Mouse (Mus musculus) midbrain, embryonic 10.5 days (tissue): ENCODE measurements at regions not wholly inside any gene's neighbourhood (a gene's known extent, or its start where the extent isn't known, plus 50 kb on each side); places are given as distances from the start of the nearest gene placed in this dataset.
A peak's percentile ranks its signal among the peaks of the same experiment; 100 is the strongest.

Experiments
- DNase-seq: peaks from one replicate; pipeline ENCODE4 v3.0.0-alpha.2; 2017; ENCODE audit warnings: low spot score
- H3K27ac ChIP-seq: fragments of 300-500 bp; sonication (generic); replicated peaks from 2 replicates; pipeline ENCODE4 v1.5.1; 2016; ENCODE audit warnings: mild to moderate bottlenecking
- H3K27me3 ChIP-seq: fragments of 300-500 bp; sonication (generic); 2 replicates; pipeline ENCODE4 v1.6.1; 2016; ENCODE audit warnings: low read depth, mild to moderate bottlenecking; ENCODE audit not compliant: poor library complexity, severe bottlenecking
- H3K36me3 ChIP-seq: fragments of 300-500 bp; sonication (generic); 2 replicates; pipeline ENCODE4 v1.6.1; 2016; ENCODE audit warnings: mild to moderate bottlenecking, moderate library complexity
- H3K4me1 ChIP-seq: fragments of 300-500 bp; sonication (generic); 2 replicates; pipeline ENCODE4 v1.6.1; 2016
- H3K4me3 ChIP-seq: fragments of 300-500 bp; sonication (generic); 2 replicates; pipeline ENCODE4 v1.5.1; 2016; ENCODE audit warnings: mild to moderate bottlenecking, moderate library complexity
- H3K9me3 ChIP-seq: fragments of 300-500 bp; sonication (generic); replicated peaks from 2 replicates; pipeline ENCODE4 v1.6.1; 2016; ENCODE audit warnings: mild to moderate bottlenecking
- WGBS: fragments of 180-500 bp; shearing (Covaris S2); methylation state at CpG from one replicate; pipeline ENCODE4 v1.1.7; 2016; 5-methylcytosine and 5-hydroxymethylcytosine counted together

DNA sequence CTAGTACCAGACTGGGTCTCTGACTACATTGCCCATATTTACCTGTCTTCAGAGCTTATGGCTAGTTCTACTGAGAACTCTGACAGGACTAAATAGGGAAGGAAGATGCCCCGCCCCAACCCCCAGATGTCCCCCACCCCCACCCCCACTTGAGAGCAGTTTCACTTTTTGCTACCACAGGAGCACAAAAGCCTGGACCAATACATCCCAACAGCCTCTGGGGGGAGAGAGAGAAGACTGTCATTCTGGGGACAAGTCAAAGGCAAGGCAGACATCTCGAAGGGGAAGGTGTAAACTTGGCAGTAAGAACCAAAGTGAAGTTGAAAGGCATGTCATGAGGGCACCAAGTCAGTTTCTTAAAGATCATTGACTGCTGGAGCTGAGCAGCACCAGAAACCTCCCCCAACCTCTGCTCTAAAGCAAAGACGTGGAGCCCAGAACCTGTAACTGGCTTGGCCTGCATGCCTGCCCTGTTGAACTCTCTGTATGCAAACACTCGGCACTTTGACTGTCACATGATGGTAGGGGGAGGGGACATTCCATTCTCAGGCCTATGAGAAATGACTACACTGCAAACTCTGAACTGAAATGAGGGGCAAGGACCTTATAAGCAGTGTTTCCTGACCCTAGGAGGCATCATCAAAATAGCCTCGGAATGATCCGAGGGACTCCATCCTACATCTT lies 123.3 kb downstream of the Psat1 start:
- 81% methylated on average over 6 of the region's 6 CpGs for WGBS
- Histone ChIP-seq H3K36me3 (no peaks in the 10 kb centered on the region), H3K4me3 (no peak overlapping the region), H3K4me1 (no peaks in the 10 kb centered on the region), H3K27ac (no peak overlapping the region), H3K27me3 (no peaks in the 10 kb centered on the region), H3K9me3 (no peaks in the 10 kb centered on the region)
- no peak for DNase-seq

DNA sequence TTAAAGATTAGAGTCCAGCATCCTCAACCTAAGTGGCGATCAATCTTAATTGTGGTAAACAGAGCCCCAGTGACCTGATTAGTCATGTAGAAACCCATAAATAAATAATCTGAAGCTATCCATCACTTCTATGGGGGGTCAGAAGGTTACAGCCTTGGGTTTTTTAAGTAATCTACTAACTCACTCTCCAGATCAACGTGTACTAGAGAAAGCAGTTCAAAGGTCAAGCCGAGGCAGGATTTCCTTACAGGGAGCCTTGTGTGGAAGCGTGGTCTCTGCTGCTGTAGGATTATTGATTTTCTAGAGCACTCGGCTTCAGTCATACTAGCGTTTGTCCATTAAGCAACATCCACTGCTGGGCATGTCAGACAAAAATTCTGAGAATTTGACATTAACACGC lies 127.1 kb downstream of the Psat1 start:
- Histone ChIP-seq H3K36me3 (no peaks in the 10 kb centered on the region), H3K4me1 (no peaks in the 10 kb centered on the region), H3K27ac (no peak overlapping the region), H3K27me3 (peaks cover 6% of the 10 kb centered on the region; the same call in 1 of the 2 replicates), H3K4me3 (no peak overlapping the region), H3K9me3 (no peaks in the 10 kb centered on the region)
- 75% methylated on average over 7 of the region's 7 CpGs for WGBS
- no peak for DNase-seq

DNA sequence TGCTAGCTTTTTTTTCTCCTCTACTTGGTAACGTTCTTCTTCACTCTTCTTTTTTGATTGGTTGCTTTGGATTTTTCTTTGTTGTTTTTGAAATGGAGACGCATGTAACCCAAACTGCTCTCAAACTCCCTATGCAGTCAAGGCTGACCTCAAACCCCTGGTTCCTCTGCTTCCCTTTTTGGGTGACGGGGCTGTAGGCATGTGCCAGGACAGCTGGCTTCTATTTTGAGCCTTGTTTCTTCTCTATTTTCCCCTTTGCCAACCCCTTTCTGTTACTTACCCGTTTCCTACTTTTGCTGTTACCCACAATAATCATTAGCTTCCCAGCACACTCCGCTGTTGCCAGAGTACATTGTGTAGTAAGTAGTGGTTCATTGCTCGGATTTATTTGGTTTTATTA lies 132.0 kb downstream of the Psat1 start:
- no peaks in the 10 kb centered on the region for H3K9me3 ChIP-seq
- no peak overlapping the region for H3K27ac ChIP-seq
- no peak for DNase-seq
- no peak overlapping the region for H3K4me3 ChIP-seq
- no peaks in the 10 kb centered on the region for H3K4me1 ChIP-seq
- peaks cover 31% of the 10 kb centered on the region for H3K27me3 ChIP-seq
- no peaks in the 10 kb centered on the region for H3K36me3 ChIP-seq
- WGBS, result 77% methylated on average over 6 of the region's 6 CpGs

DNA sequence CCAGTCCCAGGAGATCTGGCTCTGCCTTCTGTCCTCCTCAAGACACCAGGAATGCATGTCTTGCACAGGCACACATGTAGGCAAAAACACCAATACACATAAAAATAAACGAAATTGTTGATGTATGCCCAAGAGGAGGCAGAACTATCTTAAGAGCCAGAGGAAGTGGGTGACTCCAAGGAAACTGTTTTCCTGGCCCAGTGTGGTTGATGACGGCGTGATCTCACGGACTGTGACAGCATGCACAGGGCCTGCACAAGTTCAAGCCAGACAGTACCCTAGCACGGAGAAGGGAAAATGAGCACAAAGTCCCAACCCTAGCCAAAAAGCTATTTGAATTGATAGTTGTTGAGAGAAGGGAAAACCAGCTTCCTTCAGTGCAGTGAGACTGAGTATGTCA lies 138.1 kb downstream of the Psat1 start:
- H3K36me3 ChIP-seq, result no peaks in the 10 kb centered on the region
- no peaks in the 10 kb centered on the region; the same call in 1 of the 2 replicates for H3K9me3 ChIP-seq
- peaks cover 13% of the 10 kb centered on the region for H3K4me1 ChIP-seq
- H3K27me3 ChIP-seq, result peaks cover 78% of the 10 kb centered on the region
- H3K4me3 ChIP-seq, result no peak overlapping the region
- H3K27ac ChIP-seq, result no peak overlapping the region
- 93% methylated on average over 5 of the region's 5 CpGs for WGBS
- DNase-seq, result no peak

DNA sequence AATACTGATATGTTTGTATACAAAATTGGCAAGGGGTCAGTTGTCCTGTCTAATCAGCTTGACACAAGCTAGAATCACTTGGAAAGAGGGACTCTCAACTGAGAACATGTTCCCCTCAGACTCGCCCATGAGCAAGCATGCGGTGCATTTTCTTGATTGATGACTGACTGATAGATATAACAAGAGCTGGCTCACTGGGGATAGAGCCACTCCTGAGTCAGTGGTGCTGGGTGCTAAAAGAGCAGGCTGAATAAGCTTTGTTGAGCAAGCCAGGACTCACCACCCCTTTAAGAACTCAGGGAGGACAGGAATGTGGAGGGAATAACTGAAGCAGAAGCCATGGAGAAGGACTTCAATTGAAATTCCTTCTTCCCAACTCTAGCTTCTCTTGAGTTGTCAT lies 139.5 kb downstream of the Psat1 start:
- WGBS, result 90% methylated on average over 2 of the region's 2 CpGs
- no peak for DNase-seq
- Histone ChIP-seq H3K4me3 (no peak overlapping the region), H3K36me3 (no peaks in the 10 kb centered on the region), H3K27ac (no peak overlapping the region), H3K27me3 (peaks cover 76% of the 10 kb centered on the region), H3K9me3 (no peaks in the 10 kb centered on the region; the same call in 1 of the 2 replicates), H3K4me1 (peaks cover 26% of the 10 kb centered on the region)

DNA sequence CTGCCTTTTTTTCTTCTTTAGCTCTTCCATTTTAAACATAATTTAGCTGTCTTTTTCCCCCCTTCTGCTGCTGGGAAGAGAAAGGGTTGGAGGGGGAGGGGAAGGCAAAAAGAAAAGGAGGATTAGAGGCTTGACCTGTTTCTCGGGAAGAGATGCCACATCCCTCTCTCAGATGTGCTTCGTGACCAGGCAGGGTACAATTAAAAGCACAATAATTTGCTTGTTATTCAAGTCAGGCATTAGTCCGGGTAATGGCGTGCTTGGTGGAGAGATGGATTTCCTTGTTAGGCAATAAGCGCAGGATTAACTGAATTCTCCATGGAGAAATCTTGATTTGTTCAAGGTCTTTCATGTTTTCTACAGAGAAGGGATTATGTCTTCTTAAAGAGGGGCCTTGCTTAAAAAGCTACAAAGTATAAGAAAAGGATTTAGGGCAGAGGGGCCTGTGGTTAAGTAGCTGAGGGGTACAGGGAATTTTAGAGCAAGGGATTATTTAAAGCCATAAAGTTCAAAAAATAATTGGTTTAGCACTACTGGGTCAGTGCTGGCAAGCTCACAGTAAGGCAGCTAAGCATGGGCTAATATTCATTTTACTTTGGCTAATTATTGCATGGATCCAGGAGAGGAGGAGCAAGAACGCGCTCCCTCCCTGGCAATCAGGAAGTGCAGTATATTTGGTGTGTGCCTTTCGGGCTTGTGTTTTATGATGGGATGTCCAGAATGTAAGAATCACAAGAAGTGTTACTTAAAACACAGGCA lies 143.8 kb downstream of the Psat1 start:
- H3K36me3 ChIP-seq, result no peaks in the 10 kb centered on the region
- WGBS, result 15% methylated on average over 8 of the region's 8 CpGs
- H3K27me3 ChIP-seq, result peaks cover 75% of the 10 kb centered on the region
- no peak overlapping the region; the same call in 1 of the 2 replicates for H3K27ac ChIP-seq
- peak overlapping the region; percentile 16 for H3K4me3 ChIP-seq
- peak; percentile 69 for DNase-seq
- H3K4me1 ChIP-seq, result peaks cover 49% of the 10 kb centered on the region
- H3K9me3 ChIP-seq, result no peaks in the 10 kb centered on the region; the same call in 1 of the 2 replicates

DNA sequence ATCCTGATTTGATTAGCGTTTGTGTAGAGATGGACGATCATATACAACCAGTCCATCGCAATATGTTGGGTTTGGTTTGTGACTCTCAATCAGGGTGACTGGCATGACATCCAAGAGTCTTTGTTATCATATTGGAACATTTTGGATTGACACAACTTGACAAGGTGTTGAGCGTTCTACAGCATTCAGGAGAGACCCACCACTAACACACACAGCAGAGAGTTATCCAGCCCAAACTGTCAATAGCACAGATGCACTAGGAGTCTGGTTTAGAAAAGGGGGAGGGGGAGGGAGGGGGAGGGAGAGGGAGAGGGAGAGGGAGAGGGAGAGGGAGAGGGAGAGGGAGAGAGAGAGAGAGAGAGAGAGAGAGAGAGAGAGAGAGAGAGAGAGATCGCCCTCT lies 144.5 kb downstream of the Psat1 start:
- Histone ChIP-seq H3K27me3 (peaks cover 75% of the 10 kb centered on the region), H3K27ac (peak overlapping the region; percentile 78), H3K4me3 (peak overlapping the region; percentile 16; the same call in 1 of the 2 replicates), H3K9me3 (no peaks in the 10 kb centered on the region; the same call in 1 of the 2 replicates), H3K4me1 (peaks cover 50% of the 10 kb centered on the region), H3K36me3 (no peaks in the 10 kb centered on the region)
- whole genome bisulfite sequencing, result 52% methylated on average over 5 of the region's 5 CpGs
- DNase-seq, result peak; percentile 33

DNA sequence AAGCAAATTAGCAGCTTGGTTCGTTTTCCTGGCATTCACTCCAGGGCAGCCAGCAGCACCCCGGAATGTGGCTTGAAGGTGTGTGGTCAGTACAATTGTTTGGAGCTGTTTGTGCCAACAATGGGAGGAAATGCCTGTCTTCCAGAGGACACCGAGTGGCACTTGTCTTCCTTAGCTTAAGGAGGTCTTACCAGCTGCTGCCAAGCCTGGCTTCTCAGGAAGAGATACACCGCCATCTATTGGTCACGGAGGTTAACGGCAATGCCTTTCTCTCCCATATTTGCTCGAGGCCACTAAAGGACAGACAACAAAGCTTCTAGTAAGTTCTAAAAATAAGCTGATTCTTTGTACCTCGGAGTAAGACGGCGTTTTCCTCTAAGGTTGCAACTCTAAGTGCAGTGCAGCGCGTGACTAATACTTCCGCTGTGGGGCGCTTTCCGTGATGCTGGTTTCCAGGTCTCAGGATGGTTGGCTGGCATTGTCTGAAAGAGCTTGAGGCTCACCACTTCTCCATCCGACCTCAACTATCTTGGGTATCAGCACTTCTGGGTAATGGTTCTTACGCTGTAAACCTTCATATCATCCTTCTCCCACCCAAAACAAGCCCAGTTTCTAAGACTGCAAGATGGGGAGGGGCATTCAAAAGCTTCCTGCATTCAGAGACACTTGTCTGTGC lies 145.2 kb downstream of the Psat1 start:
- H3K36me3 ChIP-seq, result no peaks in the 10 kb centered on the region
- peak overlapping the region; percentile 78 for H3K27ac ChIP-seq
- peak; percentile 80 for DNase-seq
- peaks cover 75% of the 10 kb centered on the region for H3K27me3 ChIP-seq
- 4% methylated on average over 17 of the region's 17 CpGs for WGBS
- H3K4me3 ChIP-seq, result peak overlapping the region; percentile 48
- H3K4me1 ChIP-seq, result peaks cover 53% of the 10 kb centered on the region
- no peaks in the 10 kb centered on the region for H3K9me3 ChIP-seq

DNA sequence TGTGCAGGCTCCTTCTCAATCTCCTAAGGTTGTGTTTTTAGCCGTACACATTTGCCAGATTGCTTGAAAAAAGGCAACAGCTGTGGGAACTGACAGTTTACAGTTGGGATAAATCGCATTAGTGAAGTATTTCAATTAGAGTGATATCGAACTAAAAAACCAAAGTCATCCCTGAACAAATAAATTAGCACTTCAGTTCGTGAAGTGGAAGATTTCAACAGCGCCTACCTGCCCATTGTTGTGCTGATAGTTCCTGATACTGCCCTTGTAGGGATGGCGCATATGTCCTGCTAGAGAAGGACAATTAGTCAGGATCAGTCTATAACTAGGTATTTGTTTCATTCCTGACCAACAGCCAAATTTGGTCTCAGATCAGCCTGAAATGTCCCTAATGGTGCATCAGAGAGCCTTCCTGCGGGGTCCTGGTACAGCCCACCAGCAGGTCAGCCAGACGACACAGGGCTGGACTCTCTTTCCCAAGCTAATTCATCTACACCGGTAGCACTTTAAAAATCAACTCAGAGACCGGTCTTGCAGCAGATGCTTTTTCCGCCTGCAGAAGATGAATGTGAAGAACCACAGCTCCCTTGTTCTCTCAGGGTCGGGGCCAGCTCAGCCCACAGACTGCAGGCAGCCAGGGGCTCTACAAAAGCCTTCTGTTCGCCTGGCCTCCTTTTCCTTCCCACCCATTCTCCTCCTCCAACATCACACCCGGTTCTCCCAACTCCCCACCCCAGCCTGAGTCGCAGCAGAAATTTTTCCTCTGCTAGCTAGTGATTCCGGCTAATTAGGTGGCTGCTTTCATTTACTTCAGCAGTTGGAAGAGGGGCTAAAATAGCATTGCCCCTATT lies 146.1 kb downstream of the Psat1 start:
- H3K27ac ChIP-seq, result peak overlapping the region; percentile 78
- peaks cover 75% of the 10 kb centered on the region for H3K27me3 ChIP-seq
- no peaks in the 10 kb centered on the region for H3K36me3 ChIP-seq
- peaks cover 53% of the 10 kb centered on the region for H3K4me1 ChIP-seq
- peak; percentile 49 for DNase-seq
- 20% methylated on average over 16 of the region's 16 CpGs for WGBS
- peak overlapping the region; percentile 48 for H3K4me3 ChIP-seq
- no peaks in the 10 kb centered on the region for H3K9me3 ChIP-seq

DNA sequence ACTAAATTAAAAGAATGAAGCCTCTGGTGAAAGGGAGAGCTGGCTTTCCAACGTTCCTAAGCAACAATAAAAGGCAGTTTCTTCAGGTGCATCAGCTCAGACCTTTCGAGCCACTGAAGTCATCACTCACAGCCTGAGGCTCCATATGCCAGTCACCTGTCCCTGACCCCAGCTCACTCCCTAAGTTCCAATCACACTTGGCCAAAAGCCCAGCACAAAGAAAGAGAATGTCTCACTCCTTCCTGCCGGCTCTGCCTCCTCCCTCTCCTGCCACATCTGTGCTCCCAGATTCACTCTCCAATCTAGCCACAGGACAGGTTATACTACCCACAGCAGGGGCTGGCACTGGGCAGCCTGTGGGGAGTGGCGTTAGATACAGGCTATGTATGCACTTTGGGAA lies 150.7 kb downstream of the Psat1 start:
- no peak for DNase-seq
- 58% methylated on average over 4 of the region's 4 CpGs for WGBS
- Histone ChIP-seq H3K27ac (no peak overlapping the region), H3K36me3 (no peaks in the 10 kb centered on the region), H3K27me3 (peaks cover 99% of the 10 kb centered on the region), H3K4me3 (no peak overlapping the region), H3K9me3 (no peaks in the 10 kb centered on the region), H3K4me1 (peaks cover 24% of the 10 kb centered on the region)

DNA sequence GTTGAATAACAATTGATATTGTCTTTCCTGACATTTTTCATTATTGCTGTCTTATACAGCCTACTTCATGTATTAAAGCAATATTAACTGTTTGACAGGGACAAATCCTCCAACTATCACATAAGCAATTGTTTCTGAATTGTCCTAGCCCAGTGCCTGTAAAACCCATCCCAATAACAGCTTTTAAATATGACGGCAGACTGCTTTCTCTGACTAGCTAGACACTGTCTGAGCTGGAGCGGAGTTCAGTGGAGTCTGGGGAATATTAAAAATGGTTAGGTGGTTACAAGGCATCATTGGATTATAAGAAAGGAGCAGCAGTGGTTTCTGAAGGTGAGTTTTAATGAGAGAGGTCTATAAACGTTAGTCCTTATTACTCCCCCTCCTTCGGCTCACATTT lies 155.2 kb downstream of the Psat1 start:
- Histone ChIP-seq H3K4me1 (peaks cover 20% of the 10 kb centered on the region), H3K27me3 (peaks cover 83% of the 10 kb centered on the region), H3K27ac (no peak overlapping the region)

DNA sequence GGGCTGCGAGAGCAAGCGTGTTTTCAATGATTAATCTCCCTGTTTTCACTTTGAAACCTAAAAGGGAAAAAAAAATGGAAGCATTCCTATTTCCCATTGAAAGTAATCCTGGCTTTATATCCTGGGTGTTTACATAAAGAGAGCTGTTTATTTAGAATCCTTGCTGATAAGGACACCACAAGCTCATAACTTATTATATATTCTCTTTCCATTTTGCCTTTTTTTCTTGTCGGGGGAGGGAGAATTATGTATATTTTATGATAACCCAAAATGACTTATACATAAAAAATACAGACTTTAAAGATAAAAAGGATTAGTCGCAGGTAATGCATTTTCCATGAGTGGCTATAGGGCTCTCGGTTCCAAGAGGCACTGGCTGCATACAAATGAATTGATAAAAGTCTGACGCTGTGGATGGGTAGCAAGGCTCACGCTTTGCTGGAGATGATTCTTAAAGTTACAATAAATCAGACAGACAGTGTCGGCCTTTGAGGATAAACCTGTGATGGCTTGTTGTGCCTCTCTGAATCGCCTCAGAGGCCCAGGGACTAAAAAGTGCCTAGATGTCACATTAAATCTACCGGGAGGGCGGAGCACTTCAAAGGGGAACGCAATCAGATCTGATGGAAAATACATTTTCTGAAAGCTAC lies 155.7 kb downstream of the Psat1 start:
- 50% methylated on average over 12 of the region's 12 CpGs for WGBS
- peak overlapping the region; percentile 29; the same call in 1 of the 2 replicates for H3K4me3 ChIP-seq
- peaks cover 20% of the 10 kb centered on the region for H3K4me1 ChIP-seq
- H3K27ac ChIP-seq, result no peak overlapping the region
- no peak for DNase-seq
- H3K36me3 ChIP-seq, result no peaks in the 10 kb centered on the region
- H3K27me3 ChIP-seq, result peaks cover 78% of the 10 kb centered on the region
- H3K9me3 ChIP-seq, result no peaks in the 10 kb centered on the region; the same call in 1 of the 2 replicates

More for the DNA sequence above, 155.2 kb downstream of the Psat1 start:
- no peak overlapping the region for H3K4me3 ChIP-seq
- H3K9me3 ChIP-seq, result no peaks in the 10 kb centered on the region; the same call in 1 of the 2 replicates
- WGBS, result 82% methylated on average over 4 of the region's 4 CpGs
- DNase-seq, result no peak
- H3K36me3 ChIP-seq, result no peaks in the 10 kb centered on the region
